Mouse (Mus musculus) hindbrain, embryonic 16.5 days (tissue): ENCODE data around the gene Pde3a. TPM values are rescaled to one million over a fixed set of nuclear protein-coding genes. Genes with fewer than 3 reads are reported as not detected.

Source experiments
- ATAC-seq: fragments of 200-750 bp; cut with Nextera tagmentation; 2 replicates; pipeline ENCODE4 v1.8.0; 2017; ENCODE audit warnings: moderate TSS enrichment, moderate library complexity
- H3K27ac ChIP-seq: fragments of 300-500 bp; sonication (generic); 2 replicates; pipeline ENCODE4 v1.5.1; 2014; ENCODE audit warnings: low read depth, mild to moderate bottlenecking, control low read depth, low read length, moderate library complexity
- H3K27me3 ChIP-seq: fragments of 300-500 bp; sonication (generic); replicated peaks from 2 replicates; pipeline ENCODE4 v1.6.1; 2014; ENCODE audit warnings: low read length; ENCODE audit not compliant: control insufficient read depth, insufficient read depth
- H3K36me3 ChIP-seq: fragments of 300-500 bp; sonication (generic); 2 replicates; pipeline ENCODE4 v1.6.1; 2014; ENCODE audit warnings: mild to moderate bottlenecking, low read length, moderate library complexity, mixed read lengths; ENCODE audit not compliant: control insufficient read depth, insufficient read depth
- H3K4me1 ChIP-seq: fragments of 300-500 bp; sonication (generic); 2 replicates; pipeline ENCODE4 v1.6.1; 2014; ENCODE audit warnings: low read depth, low read length; ENCODE audit not compliant: control insufficient read depth, insufficient read depth
- H3K4me2 ChIP-seq: fragments of 300-500 bp; sonication (generic); 2 replicates; pipeline ENCODE4 v1.6.1; 2014; ENCODE audit warnings: mild to moderate bottlenecking, low read length, control low read depth, moderate library complexity
- H3K4me3 ChIP-seq: fragments of 300-500 bp; sonication (generic); 2 replicates; pipeline ENCODE4 v1.5.1; 2014; ENCODE audit warnings: mild to moderate bottlenecking, low read length, control low read depth, moderate library complexity
- H3K9ac ChIP-seq: fragments of 300-500 bp; sonication (generic); 2 replicates; pipeline ENCODE4 v1.6.1; 2014; ENCODE audit warnings: low read depth, mild to moderate bottlenecking, control low read depth, low read length, moderate library complexity
- H3K9me3 ChIP-seq: fragments of 300-500 bp; sonication (generic); 2 replicates; pipeline ENCODE4 v1.6.1; 2014; ENCODE audit warnings: mild to moderate bottlenecking, low read length, moderate library complexity; ENCODE audit not compliant: control insufficient read depth
- WGBS: fragments of 180-500 bp; shearing (Covaris S2); extraction: QIAGEN DNeasy Blood & Tissue Kit; methylation state at CpG from one replicate; pipeline ENCODE4 v1.1.7; 2014; 5-methylcytosine and 5-hydroxymethylcytosine counted together
- polyA plus RNA-seq: library from polyadenylated mRNA; unstranded; fragments of >200 nt; fragmentation: Nextera tagmentation; extraction: Ambion mirVana; gene quantifications from 2 replicates; pipeline ENCODE4 v1.2.1, GENCODE M21; 2015

Pde3a gene
- polyA plus RNA-seq, 1 experiment from 2014 or later: 2.1 TPM

GRCm38 (mm10) chr6:141388104-141388503 is 139.0 kb downstream of the Pde3a start:
- Histone ChIP-seq H3K36me3 (no peaks in the 10 kb centered on the region), H3K4me3 (no peak overlapping the region), H3K4me1 (no peaks in the 10 kb centered on the region), H3K27me3 (no peaks in the 10 kb centered on the region), H3K4me2 (no peak overlapping the region), H3K9ac (no peak overlapping the region), H3K27ac (no peak overlapping the region), H3K9me3 (no peaks in the 10 kb centered on the region)
- WGBS: 84% methylated on average over 5 of the region's 5 CpGs
- no peak for ATAC-seq

GRCm38 (mm10) chr6:141395926-141396325 is 146.9 kb downstream of the Pde3a start:
- Histone ChIP-seq H3K9ac (no peak overlapping the region), H3K4me2 (no peak overlapping the region), H3K36me3 (no peaks in the 10 kb centered on the region), H3K27ac (no peak overlapping the region), H3K9me3 (no peaks in the 10 kb centered on the region), H3K27me3 (no peaks in the 10 kb centered on the region), H3K4me1 (no peaks in the 10 kb centered on the region), H3K4me3 (no peak overlapping the region)
- 80% methylated on average over 3 of the region's 3 CpGs for WGBS
- ATAC-seq: no peak

GRCm38 (mm10) chr6:141399411-141399810 is 150.3 kb downstream of the Pde3a start:
- no peaks in the 10 kb centered on the region for H3K36me3 ChIP-seq
- H3K4me2 ChIP-seq: no peak overlapping the region
- H3K27ac ChIP-seq: no peak overlapping the region
- 0 out of 2 replicates have a peak, but pooled peaks have one; percentile 45 for ATAC-seq
- no peaks in the 10 kb centered on the region for H3K27me3 ChIP-seq
- no peaks in the 10 kb centered on the region for H3K9me3 ChIP-seq
- H3K4me1 ChIP-seq: no peaks in the 10 kb centered on the region
- no peak overlapping the region for H3K9ac ChIP-seq
- WGBS: 42% methylated on average over 4 of the region's 4 CpGs
- H3K4me3 ChIP-seq: no peak overlapping the region

GRCm38 (mm10) chr6:141403943-141404342 is 154.9 kb downstream of the Pde3a start:
- no peak for ATAC-seq
- 57% methylated on average over 2 of the region's 2 CpGs for WGBS
- Histone ChIP-seq H3K4me3 (no peak overlapping the region), H3K4me1 (no peaks in the 10 kb centered on the region), H3K36me3 (no peaks in the 10 kb centered on the region), H3K9me3 (no peaks in the 10 kb centered on the region), H3K27me3 (no peaks in the 10 kb centered on the region), H3K9ac (no peak overlapping the region), H3K27ac (no peak overlapping the region), H3K4me2 (no peak overlapping the region)

- H3K4me2 ChIP-seq: no peak overlapping the region
- H3K4me1 ChIP-seq: no peaks in the 10 kb centered on the region
- 61% methylated on average over 7 of the region's 7 CpGs for WGBS
- H3K9me3 ChIP-seq: no peaks in the 10 kb centered on the region
- H3K4me3 ChIP-seq: no peak overlapping the region
- H3K27me3 ChIP-seq: no peaks in the 10 kb centered on the region
- H3K27ac ChIP-seq: no peak overlapping the region
- no peak for ATAC-seq
- H3K9ac ChIP-seq: no peak overlapping the region
- no peaks in the 10 kb centered on the region for H3K36me3 ChIP-seq
These were observed 155.6 kb downstream of the Pde3a start for GRCm38 (mm10) chr6:141404649-141405048.

GRCm38 (mm10) chr6:141405496-141405895 is 156.4 kb downstream of the Pde3a start:
- Histone ChIP-seq H3K4me2 (no peak overlapping the region), H3K4me1 (no peaks in the 10 kb centered on the region), H3K27ac (no peak overlapping the region), H3K4me3 (no peak overlapping the region), H3K27me3 (no peaks in the 10 kb centered on the region), H3K9me3 (no peaks in the 10 kb centered on the region), H3K9ac (no peak overlapping the region), H3K36me3 (no peaks in the 10 kb centered on the region)
- WGBS: 63% methylated on average over 5 of the region's 5 CpGs
- no peak for ATAC-seq

- Histone ChIP-seq H3K4me1 (no peaks in the 10 kb centered on the region), H3K36me3 (no peaks in the 10 kb centered on the region), H3K4me2 (no peak overlapping the region), H3K9ac (no peak overlapping the region), H3K9me3 (no peaks in the 10 kb centered on the region), H3K4me3 (no peak overlapping the region), H3K27ac (no peak overlapping the region), H3K27me3 (no peaks in the 10 kb centered on the region)
- WGBS: 90% methylated on average over 4 of the region's 4 CpGs
- ATAC-seq: no peak
These were observed 159.7 kb downstream of the Pde3a start for GRCm38 (mm10) chr6:141408758-141409157.

GRCm38 (mm10) chr6:141410836-141411235 is 161.8 kb downstream of the Pde3a start:
- Histone ChIP-seq H3K27ac (no peak overlapping the region), H3K27me3 (no peaks in the 10 kb centered on the region), H3K9me3 (no peaks in the 10 kb centered on the region), H3K4me1 (no peaks in the 10 kb centered on the region), H3K4me3 (no peak overlapping the region), H3K9ac (no peak overlapping the region), H3K4me2 (no peak overlapping the region), H3K36me3 (no peaks in the 10 kb centered on the region)
- WGBS: 88% methylated on average over 5 of the region's 5 CpGs
- ATAC-seq: no peak

GRCm38 (mm10) chr6:141425114-141425513 is 176.0 kb downstream of the Pde3a start:
- ATAC-seq: no peak
- Histone ChIP-seq H3K9ac (no peak overlapping the region), H3K27me3 (no peaks in the 10 kb centered on the region), H3K27ac (no peak overlapping the region), H3K9me3 (no peaks in the 10 kb centered on the region), H3K4me1 (no peaks in the 10 kb centered on the region), H3K4me2 (no peak overlapping the region), H3K4me3 (no peak overlapping the region), H3K36me3 (no peaks in the 10 kb centered on the region)
- 76% methylated on average over 6 of the region's 6 CpGs for WGBS

- Histone ChIP-seq H3K36me3 (no peaks in the 10 kb centered on the region), H3K4me2 (no peak overlapping the region), H3K27ac (no peak overlapping the region), H3K27me3 (no peaks in the 10 kb centered on the region), H3K4me1 (no peaks in the 10 kb centered on the region), H3K9me3 (no peaks in the 10 kb centered on the region), H3K9ac (no peak overlapping the region), H3K4me3 (no peak overlapping the region)
- ATAC-seq: no peak
- WGBS: 82% methylated on average over 4 of the region's 4 CpGs
These were observed 179.5 kb downstream of the Pde3a start for GRCm38 (mm10) chr6:141428587-141428986.
